Mouse (Mus musculus) cerebellum, postnatal 36 days (tissue): Measurements from ENCODE around the gene Wdr17.

Experiments
- DNase-seq, 2 experiments: peaks; one replicate each; pipeline ENCODE4 v3.0.0; 2021 to 2022; ENCODE audit warnings: mixed read lengths in 2 of 2

Gene Wdr17

DNA sequence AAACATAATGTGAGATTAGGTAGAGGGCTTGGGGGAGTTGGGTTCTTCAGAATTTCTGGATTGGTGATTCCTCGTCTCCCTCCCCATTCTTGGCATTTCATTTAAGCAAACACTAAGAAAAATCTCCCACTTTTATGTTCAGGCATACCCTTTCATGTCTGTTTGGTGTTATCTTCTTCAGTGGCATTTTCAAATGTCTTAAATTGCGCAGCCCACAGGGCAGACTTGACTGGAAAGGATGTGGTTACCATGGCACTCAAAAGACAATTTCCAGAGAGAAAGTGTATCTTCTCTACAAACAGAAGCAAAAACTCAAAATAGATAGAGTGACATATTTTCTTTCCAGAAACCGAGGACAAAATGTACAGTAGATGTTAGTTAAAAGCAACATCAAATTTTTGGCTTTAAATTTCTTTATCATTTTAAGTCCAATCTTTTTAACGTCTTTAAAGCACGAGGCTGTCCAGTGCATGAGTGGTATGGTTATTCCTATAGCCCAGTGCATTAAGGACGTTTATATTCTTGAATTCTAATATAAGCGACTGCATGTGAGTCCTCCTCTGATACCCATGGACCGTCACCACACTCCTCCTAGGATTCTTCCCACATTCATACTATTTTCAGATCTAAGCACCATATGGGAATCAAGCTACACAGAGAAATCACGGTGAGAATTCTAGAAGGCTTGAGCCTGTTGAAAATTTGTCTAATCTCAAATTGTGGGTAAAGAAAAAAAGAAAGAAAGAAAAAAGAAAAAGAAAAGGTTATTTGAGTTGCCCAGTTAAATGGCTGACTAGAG lies at the start of gene Wdr17:
Gene Wdr17 (minus strand): TSS at position 198 of the 799 bp plus-strand sequence.
- DNase-seq = no peak

- no peak for DNase-seq
Observed at GRCm38 (mm10) chr8:54932306-54932705, 45.3 kb upstream of the Wdr17 start.

- DNase-seq = no peak
Observed at GRCm38 (mm10) chr8:54924936-54925335, 38.0 kb upstream of the Wdr17 start.

GRCm38 (mm10) chr8:54922160-54922855 lies 35.3 kb upstream of the Wdr17 start:
- DNase-seq = no peak

- DNase-seq = no peak
Observed at GRCm38 (mm10) chr8:54917710-54918109, 30.7 kb upstream of the Wdr17 start.

- DNase-seq = no peak
Observed at GRCm38 (mm10) chr8:54912891-54913290, 25.9 kb upstream of the Wdr17 start.

- DNase-seq = no peak
Observed at GRCm38 (mm10) chr8:54899444-54899843, 12.5 kb upstream of the Wdr17 start.

- no peak for DNase-seq
Observed at GRCm38 (mm10) chr8:54894637-54895322, 7.8 kb upstream of the Wdr17 start.

GRCm38 (mm10) chr8:54894180-54894579 lies 7.2 kb upstream of the Wdr17 start:
- no peak for DNase-seq

- DNase-seq = no peak
Observed at GRCm38 (mm10) chr8:54886560-54886959, 424 bp downstream of the Wdr17 start.

DNA sequence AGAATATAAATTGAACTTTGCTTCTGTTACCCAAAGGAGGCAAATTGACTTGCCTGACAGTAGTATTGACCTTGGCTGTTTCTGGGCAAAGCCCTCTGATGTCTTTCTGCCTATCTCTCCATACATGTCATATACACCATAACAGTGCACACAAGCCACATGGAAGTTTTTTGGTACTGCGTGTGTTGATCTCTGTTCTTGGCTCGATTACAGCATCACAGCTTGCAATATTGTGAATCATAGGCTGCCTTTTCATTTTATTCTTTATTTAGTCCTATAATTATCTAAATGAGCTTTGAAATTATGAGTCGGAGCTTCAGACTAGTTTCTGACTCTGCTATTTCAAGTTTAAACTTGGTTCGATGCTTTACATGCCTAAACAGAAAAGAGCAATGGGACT lies 10.5 kb downstream of the Wdr17 start:
- no peak for DNase-seq

DNA sequence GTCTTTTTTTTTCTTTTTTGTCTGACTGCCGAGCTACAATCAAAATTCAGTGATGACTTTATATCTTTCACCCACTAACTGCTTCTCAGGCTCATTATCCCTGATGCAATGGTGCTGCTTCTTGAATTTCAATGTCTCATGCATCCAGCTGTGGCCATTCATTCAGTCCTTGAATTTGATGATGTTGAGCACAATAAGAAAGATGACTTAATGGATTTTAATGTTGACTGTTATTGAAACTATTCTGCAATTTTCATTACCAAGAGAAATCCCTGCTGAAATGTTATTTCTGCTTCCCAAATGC lies 22.3 kb downstream of the Wdr17 start:
- DNase-seq = no peak

DNA sequence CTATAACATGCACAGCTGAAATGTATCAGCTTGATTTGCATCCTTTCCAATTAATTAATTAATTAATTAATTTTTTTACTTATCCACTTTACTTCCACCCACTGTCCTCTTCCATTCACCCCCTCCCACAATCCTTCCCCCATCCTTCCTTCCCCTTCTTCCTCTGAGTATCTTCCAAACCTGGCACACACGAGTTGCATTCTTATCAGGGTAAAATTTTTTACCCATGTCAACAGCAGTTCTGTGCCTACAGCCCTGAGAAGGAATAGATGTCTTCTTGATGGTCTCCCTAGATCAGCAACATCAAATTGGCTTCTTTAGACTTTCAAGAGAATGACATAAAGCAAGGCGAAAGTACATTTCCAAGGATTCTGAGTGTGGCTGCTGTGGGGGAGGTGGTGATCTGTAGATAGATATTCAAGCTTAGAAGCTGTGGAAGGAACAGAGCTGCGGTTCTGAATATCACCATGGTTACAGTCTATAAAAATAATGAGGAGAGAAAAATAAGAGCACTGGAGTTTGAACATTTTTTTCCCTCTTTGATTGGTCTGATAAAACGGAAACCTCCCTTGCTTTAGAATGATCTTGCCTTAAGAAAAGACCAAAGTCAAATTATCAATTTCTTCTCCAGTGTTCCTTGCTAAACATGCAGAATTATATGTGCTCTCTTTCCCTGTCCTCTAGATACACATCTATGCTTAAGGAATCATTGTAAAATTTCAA lies 22.8 kb downstream of the Wdr17 start:
- no peak for DNase-seq

DNA sequence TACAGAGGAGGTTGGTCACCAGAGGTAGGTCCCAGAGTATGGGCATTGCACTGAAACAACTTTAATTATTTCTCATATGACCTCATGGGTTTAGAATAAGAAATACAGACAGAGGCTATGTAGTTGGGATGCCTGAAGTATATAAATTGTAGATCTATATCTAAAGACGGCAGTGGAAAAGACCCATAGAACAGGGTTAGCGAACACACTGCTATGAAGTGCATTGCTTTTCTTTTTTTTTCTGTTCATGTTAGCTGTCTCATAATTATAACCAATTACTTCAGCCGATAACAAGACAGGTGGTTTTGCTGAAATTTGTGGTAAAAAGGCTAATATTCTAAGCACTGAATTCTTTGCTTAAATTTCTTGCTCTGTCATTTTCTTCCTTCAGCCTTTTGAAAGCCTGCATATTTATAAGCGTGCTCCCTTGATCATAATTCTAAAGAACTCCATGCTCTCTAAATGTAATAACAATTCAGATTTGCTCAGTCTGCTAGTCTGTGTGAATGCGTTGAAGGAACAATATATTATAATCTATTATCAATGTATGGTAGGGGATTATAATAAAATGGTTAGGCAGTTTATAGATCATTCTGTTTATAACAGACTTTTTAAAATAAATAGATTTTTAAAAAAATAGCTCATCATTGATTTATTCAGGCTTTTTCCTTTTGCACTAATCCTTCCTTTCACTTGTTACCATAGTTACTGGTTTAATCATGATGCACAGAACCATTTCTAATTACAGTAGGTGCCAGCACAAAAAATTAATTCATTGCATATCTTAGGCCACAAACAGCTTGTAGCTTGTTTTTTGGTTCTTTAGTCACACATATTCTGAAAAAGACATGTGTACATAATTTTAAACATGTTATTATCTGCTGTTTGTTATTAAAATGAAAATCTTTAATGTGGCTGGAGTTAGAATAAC lies 50.7 kb downstream of the Wdr17 start:
- no peak for DNase-seq

DNA sequence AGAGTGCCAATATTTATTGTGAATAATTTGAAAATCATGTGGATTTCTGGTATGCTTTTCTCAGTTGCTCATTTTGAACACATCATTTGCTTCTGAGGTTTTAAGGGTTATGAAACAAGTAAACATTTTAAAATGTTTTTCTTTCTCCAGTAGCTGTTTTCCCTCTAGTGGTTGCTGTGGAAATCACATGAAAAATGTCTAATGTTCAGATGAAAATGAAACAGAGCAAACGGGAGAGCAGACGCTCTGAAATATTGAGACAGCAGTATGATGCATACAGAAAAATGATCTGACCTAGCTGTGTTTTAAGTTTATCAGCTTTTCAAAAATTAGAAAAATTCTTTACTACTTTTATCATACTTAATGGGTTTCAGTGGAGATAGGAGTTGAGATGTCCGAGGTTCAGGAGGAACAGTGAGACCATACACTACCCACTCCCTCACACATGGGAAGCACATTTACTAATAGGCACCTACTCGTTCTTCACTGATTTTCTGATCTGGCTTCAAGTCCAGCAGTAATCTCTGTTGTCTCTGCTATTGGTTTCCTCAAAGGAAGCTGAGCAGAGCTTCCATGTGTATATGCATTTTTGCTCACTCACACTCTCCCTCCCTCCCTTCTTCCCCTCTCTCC lies 57.1 kb downstream of the Wdr17 start:
- DNase-seq = no peak

GRCm38 (mm10) chr8:54827974-54828373 lies 59.0 kb downstream of the Wdr17 start:
- no peak for DNase-seq

- no peak for DNase-seq
Observed at GRCm38 (mm10) chr8:54822956-54823355, 64.0 kb downstream of the Wdr17 start.

- no peak for DNase-seq
Observed at GRCm38 (mm10) chr8:54818651-54819050, 68.3 kb downstream of the Wdr17 start.

GRCm38 (mm10) chr8:54808217-54808616 lies 78.8 kb downstream of the Wdr17 start:
- DNase-seq = no peak

- DNase-seq = no peak
Observed at GRCm38 (mm10) chr8:54806173-54806572, 80.8 kb downstream of the Wdr17 start.

GRCm38 (mm10) chr8:54792699-54793061 lies 94.3 kb downstream of the Wdr17 start:
- DNase-seq = no peak
